Mouse (Mus musculus) limb, embryonic 14.5 days (tissue): ENCODE data around the gene Tph2. TPM values are rescaled to one million over a fixed set of nuclear protein-coding genes. Genes with fewer than 3 reads are reported as not detected.
A peak's percentile ranks its signal among the peaks of the same experiment; 100 is the strongest.

ENCODE experiments used
- ATAC-seq: fragments of 200-750 bp; cut with Nextera tagmentation; 2 replicates; pipeline ENCODE4 v1.8.0; 2017; ENCODE audit warnings: low read depth, moderate number of reproducible peaks, moderate TSS enrichment; ENCODE audit not compliant: low FRiP score
- DNase-seq: peaks from one replicate; pipeline ENCODE4 v3.0.0-alpha.2; 2015; ENCODE audit warnings: low spot score
- H3K27ac ChIP-seq: fragments of 300-500 bp; sonication (generic); replicated peaks from 2 replicates; pipeline ENCODE4 v1.5.1; 2014; ENCODE audit warnings: low read depth, mild to moderate bottlenecking, low read length, moderate library complexity, mixed read lengths
- H3K27me3 ChIP-seq: fragments of 300-500 bp; sonication (generic); 2 replicates; pipeline ENCODE4 v1.6.1; 2014; ENCODE audit warnings: low read length, mixed read lengths; ENCODE audit not compliant: control insufficient read depth, insufficient read depth
- H3K36me3 ChIP-seq: fragments of 300-500 bp; sonication (generic); 2 replicates; pipeline ENCODE4 v1.6.1; 2014; ENCODE audit warnings: mild to moderate bottlenecking, low read length, moderate library complexity, mixed read lengths; ENCODE audit not compliant: control insufficient read depth, insufficient read depth
- H3K4me1 ChIP-seq: fragments of 300-500 bp; sonication (generic); 2 replicates; pipeline ENCODE4 v1.6.1; 2014; ENCODE audit warnings: antibody characterized with exemption, low read length, mixed read lengths; ENCODE audit not compliant: control insufficient read depth, insufficient read depth
- H3K4me2 ChIP-seq: fragments of 300-500 bp; sonication (generic); replicated peaks from 2 replicates; pipeline ENCODE4 v1.6.1; 2014; ENCODE audit warnings: low read depth, mild to moderate bottlenecking, low read length, moderate library complexity; ENCODE audit not compliant: severe bottlenecking
- H3K4me3 ChIP-seq: fragments of 300-500 bp; sonication (generic); replicated peaks from 2 replicates; pipeline ENCODE4 v1.5.1; 2014; ENCODE audit warnings: low read length
- H3K9ac ChIP-seq: fragments of 300-500 bp; sonication (generic); 2 replicates; pipeline ENCODE4 v1.6.1; 2014; ENCODE audit warnings: mild to moderate bottlenecking, low read depth, low read length, moderate library complexity; ENCODE audit not compliant: severe bottlenecking
- H3K9me3 ChIP-seq: fragments of 300-500 bp; sonication (generic); 2 replicates; pipeline ENCODE4 v1.6.1; 2016; ENCODE audit warnings: low read length; ENCODE audit not compliant: control insufficient read depth
- POLR2A ChIP-seq: fragments of 200-500 bp; IDR thresholded peaks from 2 replicates; pipeline ENCODE4 v1.8.0; 2012; ENCODE audit warnings: inconsistent platforms, mild to moderate bottlenecking, moderate library complexity, borderline replicate concordance; ENCODE audit not compliant: insufficient read depth, insufficient read length; ENCODE audit errors: extremely low read depth
- WGBS: fragments of 180-500 bp; shearing (Covaris S2); extraction: QIAGEN DNeasy Blood & Tissue Kit; methylation state at CpG from one replicate; pipeline ENCODE4 v1.1.7; 2014; 5-methylcytosine and 5-hydroxymethylcytosine counted together
- polyA plus RNA-seq, 2 experiments: library from polyadenylated mRNA; depleted of rRNA in 1 of 2; stranded (reverse) in 1 of 2; unstranded in 1 of 2; fragments of >200 nt; fragmentation: Nextera tagmentation in 1 of 2; extraction: Ambion mirVana in 1 of 2; gene quantifications; 2 replicates each; pipeline versions ENCODE4 v1.2.1 to v1.2.3; 2012 to 2014

Gene Tph2
- polyA plus RNA-seq, 2 experiments, result 0.03 TPM; not detected in 1

DNA sequence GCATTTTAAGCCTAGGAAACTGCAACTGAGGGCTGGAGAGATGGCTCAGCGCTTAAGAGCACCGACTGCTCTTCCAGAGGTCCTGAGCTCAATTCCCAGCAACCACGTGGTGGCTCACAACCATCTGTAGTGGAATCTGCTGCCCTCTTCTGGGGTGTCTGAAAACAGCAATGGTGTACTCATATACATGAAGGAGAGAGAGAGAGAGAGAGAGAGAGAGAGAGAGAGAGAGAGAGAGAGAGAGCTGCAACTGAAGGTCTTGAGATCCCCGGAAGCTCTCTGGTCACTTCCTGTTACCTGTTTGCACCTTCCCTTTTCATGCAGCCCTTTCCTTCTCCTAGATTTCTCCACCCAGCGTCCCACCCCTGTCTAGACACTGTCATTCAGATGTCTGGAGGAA lies 24.5 kb downstream of the Tph2 start:
- Histone ChIP-seq H3K9me3 (no peaks in the 10 kb centered on the region), H3K36me3 (no peaks in the 10 kb centered on the region), H3K27me3 (no peaks in the 10 kb centered on the region), H3K4me3 (no peak overlapping the region), H3K9ac (no peak overlapping the region), H3K4me1 (no peaks in the 10 kb centered on the region), H3K27ac (no peak overlapping the region), H3K4me2 (no peak overlapping the region)
- 75% methylated on average over 5 of the region's 5 CpGs for WGBS
- TF ChIP-seq POLR2A, result no peak
- no peak for ATAC-seq
- DNase-seq, result no peak

DNA sequence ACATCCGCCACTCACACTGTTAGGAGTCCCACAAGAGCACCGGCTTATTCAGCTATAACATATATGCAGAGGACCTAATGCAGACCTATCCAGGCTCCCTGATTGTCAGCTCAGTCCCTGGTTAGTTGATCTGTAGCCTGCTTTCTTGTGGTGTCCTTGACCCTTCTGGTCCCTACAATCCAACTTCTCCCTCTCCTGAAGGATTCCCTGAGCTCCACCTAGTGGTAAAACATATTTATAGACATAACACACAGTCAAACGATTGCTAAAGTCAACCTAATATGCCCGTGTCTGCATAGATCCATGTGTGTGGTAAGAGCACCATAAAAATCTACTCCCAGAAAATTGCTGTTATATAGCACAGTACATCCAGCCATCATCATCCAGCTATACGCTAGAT lies 37.5 kb downstream of the Tph2 start:
- Histone ChIP-seq H3K4me1 (no peaks in the 10 kb centered on the region), H3K4me2 (no peak overlapping the region), H3K36me3 (no peaks in the 10 kb centered on the region), H3K4me3 (no peak overlapping the region), H3K9ac (no peak overlapping the region), H3K9me3 (no peaks in the 10 kb centered on the region), H3K27ac (no peak overlapping the region), H3K27me3 (no peaks in the 10 kb centered on the region)
- ATAC-seq (no peak), DNase-seq (peak; percentile 47)
- TF ChIP-seq POLR2A, result no peak
- WGBS, result 60% methylated on average over 5 of the region's 5 CpGs

DNA sequence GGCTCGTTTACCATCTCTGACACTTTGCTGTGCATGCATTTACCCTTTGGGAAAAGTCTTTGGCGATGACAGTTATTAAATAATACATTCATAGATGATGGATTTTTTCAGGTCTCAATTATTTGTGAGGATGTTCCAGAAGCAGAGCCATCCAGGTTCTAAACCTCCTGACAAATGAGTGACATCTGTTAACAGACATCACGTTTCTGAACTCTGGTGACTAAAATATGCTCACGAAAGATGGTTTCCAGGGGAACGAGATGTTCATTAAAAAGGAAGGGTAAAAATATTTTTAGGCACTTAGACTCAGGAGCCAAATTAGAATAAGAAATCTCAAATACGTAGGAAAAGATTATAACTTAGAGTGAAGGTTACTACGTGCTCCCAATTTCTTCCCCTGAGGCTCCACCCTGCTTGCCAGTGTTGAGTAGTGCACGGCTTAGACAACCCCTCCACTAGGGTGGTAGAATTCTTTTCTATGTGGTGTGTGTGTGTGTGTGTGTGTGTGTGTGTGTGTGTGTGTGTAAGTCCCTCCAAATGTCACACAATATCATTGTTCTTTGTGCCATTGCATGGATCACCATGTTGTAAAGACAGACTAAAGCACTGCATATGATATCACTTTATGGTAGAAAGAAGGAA lies 38.4 kb downstream of the Tph2 start:
- ATAC-seq, result no peak
- no peaks in the 10 kb centered on the region for H3K27me3 ChIP-seq
- H3K36me3 ChIP-seq, result no peaks in the 10 kb centered on the region
- no peaks in the 10 kb centered on the region for H3K9me3 ChIP-seq
- TF ChIP-seq POLR2A, result no peak
- H3K4me2 ChIP-seq, result no peak overlapping the region
- DNase-seq, result no peak
- H3K4me3 ChIP-seq, result no peak overlapping the region
- H3K9ac ChIP-seq, result no peak overlapping the region
- no peak overlapping the region for H3K27ac ChIP-seq
- 84% methylated on average over 8 of the region's 8 CpGs for WGBS
- H3K4me1 ChIP-seq, result no peaks in the 10 kb centered on the region

DNA sequence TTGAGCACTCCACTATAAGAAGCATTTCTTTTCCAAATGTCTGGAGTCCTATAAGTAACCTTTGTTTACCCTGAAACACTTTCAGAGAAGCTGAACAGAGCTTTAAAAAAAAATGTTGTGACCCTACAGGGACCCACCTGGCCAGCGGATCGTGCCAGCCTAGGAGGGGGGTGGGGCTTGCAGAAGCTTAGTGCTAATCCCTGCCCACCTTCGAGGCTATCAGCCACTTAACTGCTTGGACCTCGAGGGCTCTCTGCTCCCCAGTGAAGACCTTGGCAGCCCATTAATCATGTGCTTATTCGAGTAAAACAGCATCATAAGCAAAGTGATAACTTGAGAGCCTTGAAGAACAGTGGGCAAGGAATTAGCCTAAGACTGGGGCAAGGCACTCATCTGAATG lies 40.3 kb downstream of the Tph2 start:
- no peaks in the 10 kb centered on the region for H3K4me1 ChIP-seq
- H3K27ac ChIP-seq, result no peak overlapping the region
- no peaks in the 10 kb centered on the region for H3K9me3 ChIP-seq
- H3K4me3 ChIP-seq, result no peak overlapping the region
- TF ChIP-seq POLR2A, result no peak
- H3K4me2 ChIP-seq, result no peak overlapping the region
- DNase-seq, result no peak
- ATAC-seq, result no peak
- H3K9ac ChIP-seq, result no peak overlapping the region
- no peaks in the 10 kb centered on the region for H3K36me3 ChIP-seq
- WGBS, result 34% methylated on average over 5 of the region's 5 CpGs
- H3K27me3 ChIP-seq, result no peaks in the 10 kb centered on the region

DNA sequence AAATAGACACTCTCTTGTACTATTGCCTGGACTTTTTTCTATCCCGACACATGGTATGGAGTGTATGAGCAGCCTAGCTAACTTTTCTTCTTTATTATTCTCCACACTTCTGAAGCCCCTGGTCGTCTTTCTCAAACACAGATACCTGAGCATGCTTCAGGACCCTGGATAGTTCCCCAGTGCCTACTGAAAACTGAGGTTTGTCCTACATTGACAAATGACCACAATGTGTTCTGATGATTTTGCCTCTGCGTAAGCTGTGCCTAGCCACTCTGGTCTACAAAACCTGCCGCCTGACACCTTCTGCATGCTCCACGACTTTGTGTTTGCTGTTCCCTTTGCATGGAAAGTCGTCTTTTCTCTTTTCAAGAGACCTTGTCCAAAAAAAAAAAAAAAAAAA lies 41.2 kb downstream of the Tph2 start:
- Histone ChIP-seq H3K4me1 (no peaks in the 10 kb centered on the region), H3K27me3 (no peaks in the 10 kb centered on the region), H3K27ac (no peak overlapping the region), H3K9me3 (no peaks in the 10 kb centered on the region), H3K4me2 (no peak overlapping the region), H3K36me3 (no peaks in the 10 kb centered on the region), H3K4me3 (no peak overlapping the region), H3K9ac (no peak overlapping the region)
- WGBS, result 50% methylated on average over 6 of the region's 6 CpGs
- no peak for TF ChIP-seq POLR2A
- ATAC-seq (no peak), DNase-seq (peak; percentile 75)

DNA sequence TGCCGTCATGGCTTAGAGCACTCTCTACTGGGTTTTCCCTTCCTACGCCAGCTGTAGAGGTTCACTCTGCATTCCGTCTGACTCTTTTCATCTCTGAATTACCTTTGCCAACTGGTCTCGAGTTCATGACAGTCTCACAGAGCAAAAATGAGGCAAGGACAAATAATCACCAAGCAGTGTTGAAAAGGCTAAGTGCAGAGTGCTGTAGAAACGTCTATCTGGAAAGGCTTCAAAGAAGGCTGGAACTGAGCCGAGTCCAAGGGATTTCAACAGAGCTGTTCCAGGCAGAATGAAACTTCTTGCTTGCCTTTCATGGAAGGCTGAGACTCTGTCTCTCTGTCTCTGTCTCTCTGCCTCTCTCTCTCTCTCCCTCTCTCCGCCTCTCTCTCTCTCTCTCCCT lies 47.8 kb downstream of the Tph2 start:
- Histone ChIP-seq H3K27me3 (no peaks in the 10 kb centered on the region), H3K4me1 (no peaks in the 10 kb centered on the region), H3K4me2 (no peak overlapping the region), H3K4me3 (no peak overlapping the region), H3K9ac (no peak overlapping the region), H3K36me3 (no peaks in the 10 kb centered on the region), H3K27ac (no peak overlapping the region), H3K9me3 (no peaks in the 10 kb centered on the region)
- DNase-seq (no peak), ATAC-seq (no peak)
- 78% methylated on average over 7 of the region's 7 CpGs for WGBS
- TF ChIP-seq POLR2A, result no peak
